Mouse (Mus musculus): ENCODE results near the gene Cfd. TPM values are rescaled to one million over a fixed set of nuclear protein-coding genes. Genes with fewer than 3 reads are reported as not detected.

The Cfd gene
- polyA plus RNA-seq, 1 experiment: not detected

- Histone ChIP-seq H3ac (ENCODE audit: control insufficient read depth, insufficient read length, low read depth) (no peak overlapping the region), H3K79me3 (ENCODE audit: low read depth) (no peaks in the 10 kb centered on the region), H3K4me3 (ENCODE audit: insufficient read depth, poor library complexity, severe bottlenecking) (no peak overlapping the region), H3K27me3 (ENCODE audit: control insufficient read depth, insufficient read depth, insufficient read length) (peaks cover 34% of the 10 kb centered on the region), H3K79me2 (ENCODE audit: control insufficient read depth, insufficient read depth) (peaks cover 1% of the 10 kb centered on the region), H3K36me3 (ENCODE audit: control insufficient read depth, insufficient read depth) (no peaks in the 10 kb centered on the region)
- no peak for TF ChIP-seq CEBPB (IDR thresholded peaks at IDR 0.05; ENCODE audit: low read depth)
- TF ChIP-seq MAX (IDR thresholded peaks at IDR 0.05): no peak
- TF ChIP-seq CTCF (IDR thresholded peaks at IDR 0.05; ENCODE audit: control insufficient read depth, insufficient read depth, insufficient read length): no peak
- no peak for TF ChIP-seq MYOD1 (IDR thresholded peaks at IDR 0.05; ENCODE audit: control insufficient read depth, insufficient read length, low read depth)
- no peak for TF ChIP-seq MYOG (IDR thresholded peaks at IDR 0.05; ENCODE audit: control insufficient read depth, extremely low read depth, insufficient read length)
- TF ChIP-seq FOSL1 (IDR thresholded peaks at IDR 0.05; ENCODE audit: insufficient read depth, low read length, poor library complexity, severe bottlenecking): no peak
- no peak for TF ChIP-seq USF1 (IDR thresholded peaks at IDR 0.05; ENCODE audit: low read depth)
Observed at GRCm38 (mm10) chr10:79921572-79921971, 30.9 kb downstream of the Cfd start.

GRCm38 (mm10) chr10:79924998-79925784 lies 34.5 kb downstream of the Cfd start:
- TF ChIP-seq CTCF (IDR thresholded peaks at IDR 0.05; ENCODE audit: control insufficient read depth, insufficient read depth, insufficient read length) (peak; percentile 98), FOSL1 (IDR thresholded peaks at IDR 0.05; ENCODE audit: insufficient read depth, low read length, poor library complexity, severe bottlenecking) (no peak), MAX (IDR thresholded peaks at IDR 0.05) (peak; percentile 22)
- no peaks in the 10 kb centered on the region for H3K79me2 ChIP-seq (ENCODE audit: control insufficient read depth, insufficient read depth)
- H3K79me3 ChIP-seq (ENCODE audit: low read depth): no peaks in the 10 kb centered on the region
- no peaks in the 10 kb centered on the region for H3K36me3 ChIP-seq (ENCODE audit: control insufficient read depth, insufficient read depth)
- no peak overlapping the region for H3K4me3 ChIP-seq (ENCODE audit: insufficient read depth, poor library complexity, severe bottlenecking)
- H3K27me3 ChIP-seq (ENCODE audit: control insufficient read depth, insufficient read depth, insufficient read length): peaks cover 17% of the 10 kb centered on the region
- no peak overlapping the region for H3ac ChIP-seq (ENCODE audit: control insufficient read depth, insufficient read length, low read depth)

GRCm38 (mm10) chr10:79925785-79926490 lies 35.3 kb downstream of the Cfd start:
- no peaks in the 10 kb centered on the region for H3K79me3 ChIP-seq (ENCODE audit: low read depth)
- no peaks in the 10 kb centered on the region for H3K36me3 ChIP-seq (ENCODE audit: control insufficient read depth, insufficient read depth)
- peak overlapping the region; percentile 55 for H3K4me3 ChIP-seq (ENCODE audit: insufficient read depth, poor library complexity, severe bottlenecking)
- TF ChIP-seq USF1 (IDR thresholded peaks at IDR 0.05; ENCODE audit: low read depth) (no peak), MAX (IDR thresholded peaks at IDR 0.05) (no peak), CTCF (IDR thresholded peaks at IDR 0.05; ENCODE audit: control insufficient read depth, insufficient read depth, insufficient read length) (no peak), FOSL1 (IDR thresholded peaks at IDR 0.05; ENCODE audit: insufficient read depth, low read length, poor library complexity, severe bottlenecking) (no peak), MYOG (IDR thresholded peaks at IDR 0.05; ENCODE audit: control insufficient read depth, extremely low read depth, insufficient read length) (no peak), CEBPB (IDR thresholded peaks at IDR 0.05; ENCODE audit: low read depth) (no peak), MYOD1 (IDR thresholded peaks at IDR 0.05; ENCODE audit: control insufficient read depth, insufficient read length, low read depth) (no peak)
- H3K79me2 ChIP-seq (ENCODE audit: control insufficient read depth, insufficient read depth): no peaks in the 10 kb centered on the region
- H3K27me3 ChIP-seq (ENCODE audit: control insufficient read depth, insufficient read depth, insufficient read length): peaks cover 10% of the 10 kb centered on the region
- H3ac ChIP-seq (ENCODE audit: control insufficient read depth, insufficient read length, low read depth): peak overlapping the region; percentile 50

- peaks cover 2% of the 10 kb centered on the region for H3K27me3 ChIP-seq (ENCODE audit: control insufficient read depth, insufficient read depth, insufficient read length)
- peak within 1 kb of the TSS; percentile 55 for H3K4me3 ChIP-seq (ENCODE audit: insufficient read depth, poor library complexity, severe bottlenecking)
- no peaks in the 10 kb centered on the region for H3K79me3 ChIP-seq (ENCODE audit: low read depth)
- H3K36me3 ChIP-seq (ENCODE audit: control insufficient read depth, insufficient read depth): no peaks in the 10 kb centered on the region
- no peak for TF ChIP-seq USF1 (IDR thresholded peaks at IDR 0.05; ENCODE audit: low read depth)
- TF ChIP-seq MAX (IDR thresholded peaks at IDR 0.05): no peak
- TF ChIP-seq MYOD1 (IDR thresholded peaks at IDR 0.05; ENCODE audit: control insufficient read depth, insufficient read length, low read depth): no peak
- TF ChIP-seq FOSL1 (IDR thresholded peaks at IDR 0.05; ENCODE audit: insufficient read depth, low read length, poor library complexity, severe bottlenecking): no peak
- TF ChIP-seq CTCF (IDR thresholded peaks at IDR 0.05; ENCODE audit: control insufficient read depth, insufficient read depth, insufficient read length): no peak
- no peak for TF ChIP-seq CEBPB (IDR thresholded peaks at IDR 0.05; ENCODE audit: low read depth)
- no peak for TF ChIP-seq MYOG (IDR thresholded peaks at IDR 0.05; ENCODE audit: control insufficient read depth, extremely low read depth, insufficient read length)
- H3ac ChIP-seq (ENCODE audit: control insufficient read depth, insufficient read length, low read depth): peak within 1 kb of the TSS; percentile 50
- no peaks in the 10 kb centered on the region for H3K79me2 ChIP-seq (ENCODE audit: control insufficient read depth, insufficient read depth)
Observed at GRCm38 (mm10) chr10:79926491-79927323, 36.1 kb downstream of the Cfd start, which contains the start of gene Arid3a. Gene Arid3a, plus strand, starts transcription at chr10:79927043.

- no peaks in the 10 kb centered on the region for H3K36me3 ChIP-seq (ENCODE audit: control insufficient read depth, insufficient read depth)
- no peaks in the 10 kb centered on the region for H3K79me3 ChIP-seq (ENCODE audit: low read depth)
- peak overlapping the region; percentile 55 for H3K4me3 ChIP-seq (ENCODE audit: insufficient read depth, poor library complexity, severe bottlenecking)
Observed at GRCm38 (mm10) chr10:79927324-79928029, 36.8 kb downstream of the Cfd start.

More at GRCm38 (mm10) chr10:79927324-79928029, 36.8 kb downstream of the Cfd start:
- Histone ChIP-seq H3K79me2 (ENCODE audit: control insufficient read depth, insufficient read depth) (no peaks in the 10 kb centered on the region), H3ac (ENCODE audit: control insufficient read depth, insufficient read length, low read depth) (peak overlapping the region; percentile 36), H3K27me3 (ENCODE audit: control insufficient read depth, insufficient read depth, insufficient read length) (no peaks in the 10 kb centered on the region)
- TF ChIP-seq CEBPB (IDR thresholded peaks at IDR 0.05; ENCODE audit: low read depth) (no peak), MYOD1 (IDR thresholded peaks at IDR 0.05; ENCODE audit: control insufficient read depth, insufficient read length, low read depth) (no peak), USF1 (IDR thresholded peaks at IDR 0.05; ENCODE audit: low read depth) (no peak), CTCF (IDR thresholded peaks at IDR 0.05; ENCODE audit: control insufficient read depth, insufficient read depth, insufficient read length) (no peak), MYOG (IDR thresholded peaks at IDR 0.05; ENCODE audit: control insufficient read depth, extremely low read depth, insufficient read length) (no peak)
